ENCODE assay signal across 9 mouse cellular contexts in the genomic region with DNA sequence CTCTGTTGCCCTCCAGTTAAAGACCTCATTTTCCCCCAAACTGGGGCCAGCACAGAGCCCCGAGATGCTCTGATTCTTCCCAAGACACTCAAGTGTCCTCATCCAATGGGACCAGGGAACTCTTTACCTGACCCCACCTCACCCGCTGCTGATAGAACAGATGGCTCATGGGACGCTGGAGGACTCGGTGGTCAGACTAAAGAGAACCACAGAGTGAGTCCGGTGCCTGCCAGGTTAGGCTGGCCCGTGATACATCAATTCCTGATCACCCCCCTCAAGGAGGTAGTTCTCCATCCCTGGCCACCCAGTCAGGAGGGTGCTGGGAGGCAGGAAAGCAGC. TPM values are rescaled to one million over a fixed set of nuclear protein-coding genes. Genes with fewer than 3 reads are reported as not detected.
DNase-seq lines count a peak whose midpoint lies in the region; ATAC-seq and TF ChIP-seq lines count a peak whose summit lies in the region.
"Had no signal": no experiment of that assay in that cellular context is flagged by ENCODE, and none has a peak within 500 bp of the region (broad histone marks: within the 10 kb centered on the region; RNA-seq: fewer than 3 reads in every experiment).

No protein-coding gene starts in this region.

- H3K27ac ChIP-seq in heart, embryonic 12.5 days (ENCODE audit: poor library complexity, severe bottlenecking) = no peak overlapping the region
- no peak overlapping the region for H3K27ac ChIP-seq in bone marrow macrophage, adult 2 months (ENCODE audit: insufficient read depth, low read depth, low read length)
- peak overlapping the region; percentile 93 for H3K27ac ChIP-seq in hindbrain, embryonic 11.5 days (ENCODE audit: low read depth, low read length)
- peak overlapping the region; percentile 93 for H3K27ac ChIP-seq in midbrain, embryonic 13.5 days

- intact Hi-C loops in left cerebral cortex, postnatal 10 days (cut with DNase I) = no loop called here

- ATAC-seq in heart, embryonic 12.5 days (ENCODE audit: insufficient number of reproducible peaks, low FRiP score) = no peak
- ATAC-seq in hindbrain, embryonic 11.5 days (ENCODE audit: low FRiP score) = peak; percentile 38
- ATAC-seq in midbrain, embryonic 13.5 days = peak; percentile 21; the same call in 1 of the 2 replicates

- H3K4me3 ChIP-seq in heart, embryonic 12.5 days = peak overlapping the region; percentile 72
- H3K4me3 ChIP-seq in bone marrow macrophage, adult 2 months (ENCODE audit: insufficient read depth, low read length) = peak overlapping the region; percentile 61
- peak overlapping the region; percentile 95 for H3K4me3 ChIP-seq in hindbrain, embryonic 11.5 days (ENCODE audit: low read depth, low read length)
- peak overlapping the region; percentile 83 for H3K4me3 ChIP-seq in midbrain, embryonic 13.5 days (replicated peaks)

- H3K36me3 ChIP-seq in heart, embryonic 12.5 days = no peaks in the 10 kb centered on the region
- H3K36me3 ChIP-seq in hindbrain, embryonic 11.5 days (ENCODE audit: control insufficient read depth, insufficient read depth, low read length) = no peaks in the 10 kb centered on the region
- H3K36me3 ChIP-seq in midbrain, embryonic 13.5 days = no peaks in the 10 kb centered on the region

- H3K4me2 ChIP-seq in heart, embryonic 12.5 days = peak overlapping the region; percentile 99
- peak overlapping the region; percentile 71 for H3K4me2 ChIP-seq in hindbrain, embryonic 11.5 days (replicated peaks; ENCODE audit: low read depth, low read length)
- H3K4me2 ChIP-seq in midbrain, embryonic 13.5 days (replicated peaks) = peak overlapping the region; percentile 86

- TF ChIP-seq POLR2A in bone marrow macrophage, adult 2 months (IDR thresholded peaks at IDR 0.05; ENCODE audit: borderline replicate concordance, low read depth, low read length) = no peak

- no peaks in the 10 kb centered on the region for H3K9me3 ChIP-seq in heart, embryonic 12.5 days (replicated peaks)
- H3K9me3 ChIP-seq in hindbrain, embryonic 11.5 days (ENCODE audit: control insufficient read depth, low read length) = no peaks in the 10 kb centered on the region
- no peaks in the 10 kb centered on the region for H3K9me3 ChIP-seq in midbrain, embryonic 13.5 days

- TF ChIP-seq CTCF in bone marrow macrophage, adult 2 months (IDR thresholded peaks at IDR 0.05; ENCODE audit: low read depth, low read length) = no peak

- peaks cover 28% of the 10 kb centered on the region for H3K4me1 ChIP-seq in heart, embryonic 12.5 days (replicated peaks)
- H3K4me1 ChIP-seq in bone marrow macrophage, adult 2 months (ENCODE audit: control insufficient read depth, insufficient read depth, low read length) = peaks cover 20% of the 10 kb centered on the region
- H3K4me1 ChIP-seq in hindbrain, embryonic 11.5 days (replicated peaks; ENCODE audit: control insufficient read depth, insufficient read depth, low read length) = peaks cover 7% of the 10 kb centered on the region
- peaks cover 56% of the 10 kb centered on the region for H3K4me1 ChIP-seq in midbrain, embryonic 13.5 days (replicated peaks)

- WGBS in heart, embryonic 12.5 days = under 1% methylated on average over 6 of the region's 6 CpGs
- 0% methylated on average over 6 of the region's 6 CpGs for WGBS in hindbrain, embryonic 11.5 days
- WGBS in midbrain, embryonic 13.5 days = 0% methylated on average over 6 of the region's 6 CpGs

- peaks cover 8% of the 10 kb centered on the region; the same call in 1 of the 2 replicates for H3K27me3 ChIP-seq in heart, embryonic 12.5 days (replicated peaks)
- H3K27me3 ChIP-seq in hindbrain, embryonic 11.5 days (ENCODE audit: control insufficient read depth, insufficient read depth, low read length) = 0 out of 2 replicates have a peak, but pooled peaks cover 2% of the 10 kb centered on the region
- H3K27me3 ChIP-seq in midbrain, embryonic 13.5 days = no peaks in the 10 kb centered on the region

- peak overlapping the region; percentile 79 for H3K9ac ChIP-seq in heart, embryonic 12.5 days
- peak overlapping the region; percentile 98 for H3K9ac ChIP-seq in hindbrain, embryonic 11.5 days (ENCODE audit: low read depth, low read length)
- peak overlapping the region; percentile 98 for H3K9ac ChIP-seq in midbrain, embryonic 13.5 days (replicated peaks)

- no peak for DNase-seq in heart, adult 11 months
- DNase-seq in hindbrain, embryonic 11.5 days (ENCODE audit: low spot score) = peak; percentile 55
- DNase-seq in frontal cortex, postnatal 14 days (ENCODE audit: low spot score in 2 of 2) = no peak
- DNase-seq in left cerebral cortex, postnatal 10 days (ENCODE audit: extremely low spot score in 1 of 2, low spot score in 2 of 2) = no peak
- DNase-seq in right cerebral cortex, adult 18-20 months = no peak

RNA-seq across cellular contexts. Expression of a gene that starts 1.0 kb away (rescaled TPM):
- 1.1 and 1.3 TPM in 2 replicates for polyA plus RNA-seq in heart, embryonic 12.5 days (2016; fragmentation: Nextera tagmentation; extraction: Ambion mirVana)
- polyA plus RNA-seq in bone marrow macrophage, adult 2 months (2012; ENCODE audit: insufficient read depth, insufficient read length, missing spikeins) = 0.54 TPM in 1 of 2 replicates, not detected in the other
- 21.6 and 27.4 TPM in 2 replicates for polyA plus RNA-seq in hindbrain, embryonic 11.5 days (2014; fragmentation: Nextera tagmentation; extraction: Ambion mirVana)
- 8.5 and 14.3 TPM in 2 replicates for polyA plus RNA-seq in midbrain, embryonic 13.5 days (2015; fragmentation: Nextera tagmentation; extraction: Ambion mirVana)
- total RNA-seq in left cerebral cortex, postnatal 10 days (2021) = 10 to 100 TPM; 65.4 to 67.0 TPM
- polyA plus RNA-seq: erythroblast, embryonic 14.5 days had no signal

Comparison
In these comparisons a context has a peak if more than half of its experiments do, and no peak if none do; other contexts are left out.
1. H3K27ac ChIP-seq: peak in hindbrain, embryonic 11.5 days (single experiment) and midbrain, embryonic 13.5 days (single experiment); none in heart, embryonic 12.5 days (single experiment) and bone marrow macrophage, adult 2 months (single experiment).
2. Peak in every context shown above with its lines, with median percentiles within 50 percentile points of each other: H3K4me2 ChIP-seq, H3K4me3 ChIP-seq and H3K9ac ChIP-seq.